Mouse (Mus musculus) thymus, postnatal 14 days (tissue): ENCODE data around the gene Sec24d.

Experiments used
- DNase-seq: peaks from one replicate; pipeline ENCODE4 v3.0.0; 2021

The Sec24d gene

DNA sequence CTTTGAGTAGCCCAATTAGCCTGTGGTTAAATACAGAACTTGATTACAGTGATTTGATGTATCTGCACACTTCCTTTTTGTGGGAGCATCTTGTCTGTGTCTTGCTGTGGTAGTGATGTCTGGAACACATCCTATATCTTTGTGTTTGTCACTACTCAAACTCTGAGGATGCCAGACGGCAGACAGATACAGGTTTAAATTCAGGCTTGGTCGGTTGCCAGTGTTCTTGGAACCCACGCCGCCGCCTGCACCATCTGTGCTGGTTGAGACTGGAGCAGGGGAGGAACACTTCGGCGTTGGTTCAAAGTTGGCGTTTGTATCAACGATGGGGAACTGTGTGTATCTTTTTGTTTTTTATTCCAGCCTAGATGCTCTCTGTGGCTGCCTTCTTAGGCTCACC is 31.0 kb downstream of the Sec24d start:
- DNase-seq: no peak

DNA sequence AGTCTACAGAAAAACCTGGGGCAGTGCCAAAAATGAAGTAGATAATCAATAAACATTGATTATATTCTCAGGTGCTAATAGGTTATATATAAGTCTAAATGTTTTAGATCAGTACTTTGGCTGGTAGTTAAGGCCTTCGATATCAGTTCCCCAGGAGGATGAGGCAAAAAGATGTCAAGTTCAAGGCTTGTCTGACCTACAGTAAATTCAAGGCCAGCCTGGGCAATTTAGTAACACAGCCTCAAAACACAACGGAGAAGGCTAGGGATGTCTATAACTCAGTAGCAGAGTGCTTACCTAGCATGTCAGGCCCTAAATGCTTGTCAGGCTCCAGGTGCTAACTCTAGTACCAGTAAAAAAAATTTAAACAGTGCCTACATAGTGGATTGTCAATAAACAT is 34.3 kb downstream of the Sec24d start:
- DNase-seq: no peak

DNA sequence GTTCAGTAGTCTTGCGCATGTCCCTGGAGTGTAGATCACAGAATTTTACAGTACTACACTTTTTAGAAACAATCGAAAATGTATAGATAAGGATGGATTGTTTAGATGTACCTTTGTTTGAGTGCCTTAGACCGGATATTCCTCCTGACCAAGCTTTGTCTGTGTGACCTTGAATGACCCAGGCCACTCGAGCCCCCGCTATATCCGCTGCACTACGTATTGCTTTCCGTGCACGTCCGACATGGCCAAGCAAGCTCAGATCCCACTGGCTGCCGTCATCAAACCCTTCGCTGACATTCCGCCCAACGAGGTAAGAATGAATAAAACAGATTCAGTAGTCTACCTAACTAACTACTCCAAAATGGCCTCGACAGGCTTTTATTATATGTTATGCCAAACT is 38.4 kb downstream of the Sec24d start:
- no peak for DNase-seq

DNA sequence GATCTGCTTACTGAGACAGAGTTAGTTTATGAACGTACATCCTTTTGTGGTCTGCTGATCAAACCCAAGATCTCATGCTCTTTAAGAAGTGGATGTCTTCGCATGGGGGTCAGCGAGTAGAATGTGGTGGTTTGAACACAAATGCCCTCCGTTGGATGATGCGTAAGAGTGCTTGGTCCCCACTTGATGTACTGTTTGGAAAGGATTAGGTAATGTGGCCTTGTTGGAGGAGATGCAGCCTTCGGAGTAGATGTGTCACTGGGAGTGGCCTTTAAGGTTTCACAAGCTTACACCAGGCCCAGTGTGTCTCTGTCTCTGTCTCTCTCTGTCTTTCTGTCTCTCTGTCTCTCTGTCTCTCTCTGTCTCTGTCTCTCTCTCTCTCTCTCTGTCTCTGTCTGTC is 40.2 kb downstream of the Sec24d start:
- DNase-seq: no peak

DNA sequence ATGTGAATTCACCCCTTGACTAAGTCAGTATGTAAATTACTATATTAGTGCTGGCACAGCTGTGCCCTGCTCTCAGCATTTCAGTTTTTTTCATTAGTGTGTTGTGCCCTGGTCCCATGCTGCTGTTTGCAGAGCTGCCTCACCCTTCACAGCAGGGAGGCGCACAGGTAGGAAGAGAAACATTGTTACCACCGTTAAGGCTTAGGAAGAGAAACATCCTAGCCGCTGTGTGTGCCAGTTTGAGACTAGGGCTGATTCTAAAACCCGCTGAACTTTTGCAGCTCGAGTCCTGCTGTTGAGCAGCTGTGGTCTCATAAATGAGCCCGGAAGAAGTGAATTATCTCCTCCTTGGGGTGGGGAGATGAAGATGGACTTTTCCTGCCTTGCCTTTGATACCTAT is 41.9 kb downstream of the Sec24d start:
- no peak for DNase-seq

DNA sequence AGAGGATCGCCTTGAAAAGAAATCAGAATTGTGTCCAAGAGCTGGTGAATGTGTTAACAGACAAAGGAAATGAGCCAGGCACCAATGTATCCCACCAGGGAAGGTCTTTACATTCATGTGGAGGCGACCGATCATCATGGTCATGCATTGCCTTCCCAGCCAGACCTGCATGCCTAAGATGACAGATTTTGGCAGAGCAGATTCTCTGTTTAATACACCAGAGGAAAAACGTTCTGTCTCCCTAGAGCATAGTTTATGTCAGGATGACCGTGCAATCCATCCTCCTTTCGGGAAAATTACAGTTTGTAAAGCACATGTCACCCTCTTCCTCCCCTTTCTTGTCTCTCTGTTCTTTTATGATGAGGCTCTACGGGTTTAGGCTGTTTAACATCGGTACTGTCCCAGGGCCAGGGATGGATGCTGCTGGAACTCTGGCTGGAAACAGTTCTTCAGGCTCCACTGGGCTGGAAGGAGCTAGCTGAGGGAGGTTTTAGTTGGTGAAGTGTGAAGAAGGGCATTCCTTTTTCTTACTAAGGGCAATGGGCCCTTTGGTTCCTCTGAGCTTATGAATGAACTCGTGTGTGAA is 45.3 kb downstream of the Sec24d start:
- DNase-seq: no peak

DNA sequence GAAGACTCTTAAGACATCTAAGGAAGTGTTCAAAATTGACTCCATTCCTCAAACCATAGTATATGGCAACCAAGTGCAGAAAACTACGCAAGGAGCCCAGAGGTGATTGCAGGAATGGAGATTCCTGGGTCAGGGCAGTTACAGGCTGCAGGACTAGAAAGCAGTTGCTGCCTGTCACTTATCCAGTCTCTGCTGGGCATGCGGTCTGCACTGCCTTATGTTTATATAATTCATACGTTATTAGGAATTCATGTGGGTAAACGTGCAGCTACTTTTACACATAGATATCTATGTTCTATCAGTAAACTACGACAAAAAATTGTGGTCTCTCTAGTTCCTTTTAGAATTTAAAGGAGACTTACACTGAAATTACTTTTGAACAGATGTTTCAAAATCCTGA is 46.2 kb downstream of the Sec24d start:
- DNase-seq: no peak

DNA sequence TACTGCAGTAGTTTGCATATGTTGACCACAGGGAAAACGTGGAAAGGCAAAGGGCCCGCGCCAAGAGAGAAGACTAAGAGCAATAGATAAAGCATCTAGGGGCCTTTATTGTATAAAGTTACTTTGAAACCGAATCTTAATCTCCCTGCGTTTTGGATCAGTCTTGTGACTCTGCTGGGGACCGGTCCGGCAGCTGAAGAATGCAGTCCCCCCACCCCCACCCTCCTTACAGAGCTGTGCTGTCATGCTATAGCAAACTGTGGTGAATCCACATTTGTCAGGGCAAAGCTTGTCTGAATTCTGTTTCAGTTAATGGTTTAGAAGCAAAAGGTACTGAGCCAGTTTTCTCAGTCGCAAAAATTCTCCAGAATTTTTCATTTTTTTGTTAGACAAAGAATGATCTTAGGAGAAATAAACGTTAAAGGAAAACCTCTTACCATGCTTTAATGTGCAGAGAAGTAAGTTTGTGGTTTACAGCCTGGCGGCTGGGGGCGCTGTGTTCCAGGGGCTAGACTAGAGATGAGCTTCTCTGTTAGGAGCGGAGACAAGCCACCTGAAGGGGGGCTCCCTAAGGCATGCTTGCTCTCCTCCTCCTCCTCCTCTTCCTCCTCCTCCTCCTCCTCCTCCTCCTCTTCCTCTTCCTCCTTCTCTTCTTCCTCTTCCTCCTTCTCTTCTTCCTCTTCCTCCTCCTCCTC is 46.8 kb downstream of the Sec24d start:
- DNase-seq: peak; percentile 12

DNA sequence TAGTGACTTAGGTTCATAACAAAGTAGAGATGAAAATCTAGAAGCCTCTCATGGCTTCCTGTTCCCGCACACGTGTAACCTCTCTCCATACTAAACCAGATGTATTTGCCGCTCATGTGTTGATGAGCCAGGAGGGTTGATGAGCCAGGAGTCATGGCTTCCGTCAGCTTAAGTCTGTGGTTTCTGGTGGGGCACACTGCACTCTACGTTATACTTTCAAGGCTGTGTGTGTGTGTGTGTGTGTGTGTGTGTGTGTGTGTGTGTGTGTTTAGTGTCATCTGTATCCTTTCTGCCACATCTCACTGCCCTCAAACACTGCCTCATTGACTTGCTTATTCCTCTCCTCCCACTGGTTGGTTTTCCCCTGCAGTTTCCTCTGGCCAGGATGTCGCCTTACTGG is 48.8 kb downstream of the Sec24d start:
- peak; percentile 38 for DNase-seq

DNA sequence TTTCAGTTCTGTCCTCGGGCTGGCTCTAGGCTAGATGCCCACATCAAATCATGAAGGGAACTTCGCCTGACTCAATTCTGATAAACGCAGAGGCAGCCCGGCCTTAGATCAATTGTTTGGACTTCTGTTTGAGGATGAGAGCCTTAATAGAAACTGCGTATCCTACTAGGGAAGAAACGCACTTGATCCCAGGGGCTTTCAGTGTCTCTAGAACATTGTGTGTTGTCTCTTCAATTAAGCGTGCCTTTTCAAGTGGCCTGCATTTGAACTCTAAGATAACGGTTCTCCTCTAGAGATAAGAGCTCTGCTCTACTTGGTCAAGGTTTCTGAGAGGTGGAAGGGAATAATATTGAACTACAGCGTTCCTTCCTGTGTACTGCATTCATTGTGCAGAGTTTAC is 49.8 kb downstream of the Sec24d start:
- DNase-seq: no peak

DNA sequence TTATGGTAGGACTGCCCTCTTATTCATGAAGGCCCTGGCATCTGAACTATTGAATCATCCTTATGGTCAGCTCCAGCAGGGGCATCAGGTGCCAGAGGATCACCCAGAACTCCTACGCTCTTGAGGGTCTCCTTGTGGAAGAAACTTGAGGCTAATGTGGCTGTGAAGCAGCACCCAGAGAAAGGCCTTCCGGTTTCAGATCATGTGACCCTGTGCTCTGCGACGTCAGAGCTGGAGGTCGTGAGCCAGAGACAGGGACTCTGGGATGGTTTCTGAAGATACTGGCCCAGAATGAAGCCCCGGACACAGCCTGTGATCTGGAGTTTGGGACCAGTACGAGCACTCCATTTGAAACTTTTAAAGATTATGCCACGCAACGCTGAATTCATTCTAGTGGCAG is 53.1 kb downstream of the Sec24d start:
- DNase-seq: no peak

DNA sequence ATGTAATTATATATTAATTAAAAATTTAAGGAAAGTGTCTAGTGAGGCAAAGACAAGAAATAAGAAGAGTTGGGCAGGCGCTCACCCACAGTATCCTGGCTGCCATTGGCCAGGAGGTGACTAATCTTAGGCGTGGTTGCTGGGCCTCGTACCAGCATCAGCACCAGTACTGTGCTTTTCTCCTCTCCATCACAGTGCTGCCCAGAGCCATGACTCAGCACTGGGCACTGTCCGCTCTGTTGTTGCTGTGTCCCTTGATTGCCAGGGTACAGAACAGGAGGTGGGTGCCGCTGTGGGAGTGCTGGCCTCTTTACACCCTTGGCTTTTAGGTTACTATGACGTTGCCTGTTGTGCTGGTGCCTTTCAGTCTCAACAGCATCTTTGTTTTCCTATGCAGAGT is 54.4 kb downstream of the Sec24d start:
- DNase-seq: no peak

DNA sequence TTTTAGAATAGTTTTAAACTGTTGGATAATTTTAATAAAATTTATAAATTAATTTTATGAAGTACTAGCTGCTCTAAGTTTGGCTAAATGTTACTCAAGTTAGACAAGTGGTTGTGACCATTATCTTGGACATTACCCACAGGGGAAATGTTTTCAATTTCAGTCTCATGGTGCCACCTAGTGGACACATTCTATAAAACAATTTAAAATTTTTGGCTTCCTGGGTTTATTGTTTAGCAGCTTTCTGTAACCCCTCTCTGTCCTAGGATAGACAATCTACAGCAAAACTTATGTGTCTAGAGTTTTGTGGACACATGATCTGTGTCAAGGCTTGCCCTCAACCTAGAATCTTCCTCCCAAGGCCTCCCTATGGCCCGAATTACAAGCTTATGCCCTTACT is 54.9 kb downstream of the Sec24d start:
- peak; percentile 23 for DNase-seq

DNA sequence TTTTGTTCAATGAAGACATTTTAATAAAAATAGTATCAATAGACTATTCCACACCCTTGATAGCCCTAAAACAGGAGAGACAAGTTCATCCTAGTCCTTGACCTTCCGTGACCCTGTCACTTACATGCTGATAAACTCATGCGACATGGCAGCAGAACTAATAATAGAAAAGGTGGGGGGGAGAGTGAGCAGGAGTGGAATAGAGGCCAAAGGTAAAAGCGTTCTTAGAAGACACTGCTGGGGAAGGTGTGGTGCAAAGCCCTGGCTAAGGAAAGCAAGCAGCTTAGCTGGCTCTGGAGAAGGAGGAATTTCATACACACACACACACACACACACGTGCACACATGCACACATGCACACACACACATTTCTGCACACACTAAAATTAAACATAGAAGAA is 57.1 kb downstream of the Sec24d start:
- DNase-seq: no peak

DNA sequence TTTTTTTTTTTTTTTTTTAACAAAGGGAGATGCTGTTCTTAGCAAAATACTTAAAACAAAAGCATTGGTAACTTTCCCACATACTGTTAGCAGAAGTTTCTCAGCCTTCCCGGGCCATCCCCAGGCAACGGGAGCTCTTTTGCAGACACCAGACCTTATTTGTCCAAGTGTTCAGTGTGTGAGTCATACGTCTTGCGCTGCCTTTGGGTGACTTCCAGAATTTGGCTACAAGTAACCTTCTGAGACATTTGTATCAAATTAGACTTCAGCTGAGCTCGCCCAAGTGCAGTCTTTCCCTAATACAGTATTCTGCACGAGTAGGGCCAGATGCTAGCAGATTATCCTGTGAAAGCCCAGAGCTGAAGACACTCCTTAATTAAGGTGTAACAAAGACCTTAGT is 62.0 kb downstream of the Sec24d start:
- no peak for DNase-seq

DNA sequence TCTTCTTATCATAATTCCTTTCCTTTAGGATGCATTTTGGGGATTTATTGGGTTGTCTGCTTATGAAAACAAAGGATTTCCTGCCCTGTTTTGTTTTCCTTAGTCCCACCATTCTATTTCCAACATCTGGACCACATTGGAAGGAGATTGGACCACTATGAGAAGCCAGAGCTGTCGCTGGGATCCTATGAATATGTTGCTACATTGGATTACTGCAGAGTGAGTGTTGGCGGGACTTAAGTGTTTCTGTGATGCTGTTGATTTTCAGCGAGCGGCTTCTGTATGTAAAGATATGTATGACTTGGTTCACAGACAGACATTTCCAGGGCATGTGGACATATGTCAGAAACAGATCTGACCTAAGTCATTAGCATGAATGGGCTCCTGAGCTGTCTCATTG is 63.0 kb downstream of the Sec24d start:
- DNase-seq: no peak

DNA sequence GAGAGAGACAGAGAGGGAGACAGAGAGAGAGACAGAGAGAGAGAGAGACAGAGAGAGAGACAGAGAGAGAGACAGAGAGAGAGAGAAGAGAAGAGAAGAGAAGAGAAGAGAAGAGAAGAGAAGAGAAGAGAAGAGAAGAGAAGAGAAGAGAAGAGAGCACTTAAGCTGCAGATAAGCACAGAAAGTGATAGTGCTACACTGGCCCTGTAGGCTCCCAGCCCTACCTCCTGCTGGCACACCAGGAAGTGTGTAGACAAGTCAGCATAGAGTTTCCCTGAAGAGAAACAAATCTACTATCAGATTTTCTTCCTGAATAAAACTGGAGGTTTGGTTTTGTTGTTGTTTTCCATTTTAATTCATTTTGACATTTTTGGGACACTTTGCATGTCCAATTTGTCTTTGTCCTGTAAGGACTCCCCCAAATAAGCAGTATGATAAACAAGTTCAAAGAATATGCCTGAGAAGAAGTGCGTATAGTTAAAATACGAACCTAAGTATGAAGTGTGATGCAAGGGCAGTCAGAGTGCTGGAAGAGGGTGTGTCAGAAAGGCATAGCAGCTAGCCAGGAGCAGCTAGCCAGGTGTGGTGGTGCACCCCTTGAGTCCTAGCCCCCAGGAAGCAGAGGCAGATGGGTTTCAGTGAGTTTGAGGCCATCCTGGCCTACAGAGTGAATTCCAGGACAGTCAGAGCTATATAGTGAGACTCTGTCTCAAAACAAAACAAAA is 65.2 kb downstream of the Sec24d start:
- DNase-seq: no peak

DNA sequence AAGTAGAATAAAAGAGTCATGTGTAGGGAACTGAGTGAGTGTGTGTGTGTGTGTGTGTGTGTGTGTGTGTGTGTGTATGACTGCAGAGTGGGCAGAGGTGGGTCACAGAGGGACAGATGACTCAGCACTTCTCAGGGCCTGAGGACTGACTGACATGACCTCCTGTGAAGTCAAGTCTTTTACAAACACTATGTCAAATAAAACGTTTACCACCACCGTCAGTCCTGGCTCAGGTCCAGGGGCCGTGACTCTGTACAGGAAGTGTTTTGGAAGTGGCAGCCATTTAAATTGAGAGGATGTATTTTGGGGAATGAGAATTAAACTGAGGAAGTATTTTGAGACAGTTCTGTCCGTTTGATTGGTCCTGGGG is 65.8 kb downstream of the Sec24d start:
- no peak for DNase-seq

DNA sequence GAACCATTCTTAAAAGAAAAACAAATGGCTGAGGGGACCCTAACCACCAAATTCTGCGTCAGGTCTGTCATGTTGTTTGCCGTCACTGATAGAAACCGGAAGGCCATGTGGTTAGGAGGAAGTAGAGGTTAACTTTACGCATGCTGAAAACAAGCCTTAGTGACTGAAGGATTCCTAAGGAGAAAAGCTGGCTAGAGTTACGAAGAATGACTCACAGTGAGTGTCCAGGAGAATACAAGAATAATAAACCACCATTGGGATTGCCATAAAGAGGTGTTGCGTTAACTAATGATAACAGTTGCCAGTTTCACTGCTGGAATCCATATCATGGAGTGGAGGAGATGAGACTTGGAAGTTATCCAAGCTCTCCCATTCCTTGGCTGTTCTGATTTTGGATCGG is 67.7 kb downstream of the Sec24d start:
- no peak for DNase-seq

DNA sequence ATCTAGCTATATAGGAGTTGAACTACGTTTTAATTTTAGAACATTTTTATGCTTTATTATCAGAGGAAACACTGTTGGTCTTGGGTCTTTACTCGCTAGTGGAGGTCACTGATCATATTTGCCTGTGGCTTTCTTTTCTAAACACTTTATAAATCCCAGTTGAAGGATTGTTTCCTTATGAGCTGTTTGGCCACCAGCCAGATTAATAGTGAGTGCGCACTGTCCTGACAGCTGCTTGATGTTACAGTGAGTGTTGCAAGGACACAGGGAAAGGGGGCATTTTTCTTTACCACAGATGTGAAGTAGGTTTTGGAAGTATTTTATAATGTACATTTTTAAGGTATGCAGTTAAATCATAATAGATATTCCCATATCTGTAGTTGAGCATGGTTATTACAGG is 68.2 kb downstream of the Sec24d start:
- DNase-seq: no peak

DNA sequence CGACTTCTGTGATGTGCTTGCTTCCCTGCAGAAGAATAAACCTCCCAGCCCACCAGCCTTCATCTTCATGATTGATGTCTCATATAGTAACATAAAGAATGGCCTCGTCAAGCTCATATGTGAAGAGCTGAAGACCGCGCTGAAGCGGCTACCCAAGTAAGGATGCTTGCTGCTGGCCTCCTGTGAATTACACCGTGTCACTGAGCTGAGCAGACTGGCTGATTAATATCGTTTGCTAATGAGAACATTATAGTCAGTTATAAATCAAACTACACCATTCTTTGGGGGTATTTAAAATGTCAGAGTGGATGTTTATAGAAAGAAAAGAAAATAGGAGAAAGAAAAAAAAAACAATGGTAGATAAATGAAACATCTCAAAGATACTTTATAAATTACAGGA is 69.2 kb downstream of the Sec24d start:
- DNase-seq: no peak

DNA sequence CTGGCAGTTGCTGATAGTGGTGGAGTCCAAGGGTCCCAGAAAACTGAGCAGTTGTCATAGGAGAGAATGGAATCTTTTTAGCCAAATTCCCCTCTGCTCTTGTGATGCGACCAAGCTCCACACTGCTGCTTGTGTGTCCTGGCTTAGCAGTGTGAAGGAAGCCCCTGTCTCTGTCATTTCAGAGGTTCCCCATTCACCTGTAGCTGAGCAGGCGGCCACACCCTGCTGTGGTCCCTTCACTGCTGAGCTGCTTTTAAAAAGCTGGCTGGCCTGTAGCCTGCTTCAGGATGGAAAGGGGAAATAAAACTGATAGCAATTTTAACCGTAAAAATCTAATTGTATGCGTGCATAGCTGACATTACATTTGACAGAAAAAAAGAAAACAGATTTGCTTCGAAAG is 69.7 kb downstream of the Sec24d start:
- no peak for DNase-seq

DNA sequence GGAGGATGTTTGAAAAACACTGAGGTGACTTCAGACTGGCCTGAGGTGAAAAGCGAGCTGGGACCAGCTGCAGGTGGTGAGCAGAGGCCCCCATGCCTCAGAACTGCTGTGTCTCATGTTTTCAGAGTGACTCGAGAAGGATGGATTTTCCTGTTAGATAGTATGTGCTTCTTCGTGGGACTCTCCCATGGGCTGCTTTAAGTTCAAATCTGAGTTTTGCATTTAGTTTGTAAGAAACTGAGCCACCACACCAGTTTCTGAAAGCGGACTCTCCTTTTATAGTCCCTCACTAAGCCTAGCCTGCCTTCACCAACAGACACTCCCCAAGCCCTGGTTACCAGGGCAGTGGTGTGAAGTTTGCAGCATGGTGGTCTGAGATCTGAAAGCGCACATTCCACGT is 70.6 kb downstream of the Sec24d start:
- no peak for DNase-seq

DNA sequence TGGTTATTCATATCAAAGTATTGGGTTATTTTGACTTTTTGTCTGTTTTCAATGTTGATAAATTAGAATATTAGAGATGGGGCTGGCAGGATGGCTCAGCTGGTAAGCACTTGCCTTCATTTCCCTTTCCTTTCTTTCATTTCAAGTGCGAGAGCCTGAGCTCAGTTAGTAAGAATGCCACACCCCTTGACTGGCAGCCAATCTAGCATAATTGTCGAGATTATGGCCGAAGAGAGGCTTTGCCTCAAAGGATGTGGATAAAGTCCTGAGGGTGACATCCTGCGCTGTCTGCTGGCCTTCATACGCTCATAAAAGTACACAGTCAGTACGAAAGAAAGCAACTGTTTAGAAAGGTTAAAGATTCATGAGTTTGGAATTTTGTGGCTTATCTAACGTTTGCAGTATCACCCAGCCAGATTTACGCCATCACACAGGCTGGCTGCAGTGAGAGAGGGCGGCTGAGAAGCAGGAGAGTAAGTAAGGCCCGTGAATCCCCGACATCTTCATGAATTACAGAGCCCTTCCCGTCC is 71.5 kb downstream of the Sec24d start:
- DNase-seq: no peak
